Mouse (Mus musculus) heart, embryonic 14.5 days (tissue): ENCODE results near the gene Rhox3h. TPM values are rescaled to one million over a fixed set of nuclear protein-coding genes. Genes with fewer than 3 reads are reported as not detected.
"Not testable (repeated sequence)": the region's sequence is repeated elsewhere in the genome, so short reads cannot be mapped to it uniquely, and the experiment has no call there.

Experiments used
- ATAC-seq: fragments of 200-750 bp; cut with Nextera tagmentation; 2 replicates; pipeline ENCODE4 v1.8.0; 2017; ENCODE audit warnings: low read depth, moderate TSS enrichment; ENCODE audit not compliant: insufficient number of reproducible peaks, insufficient read depth, low FRiP score
- H3K27ac ChIP-seq, 2 experiments: fragments of 200-500 bp in 1 of 2; fragments of 300-500 bp in 1 of 2; sonication (generic) in 1 of 2; replicated peaks in 1 of 2; 2 replicates each; pipeline ENCODE4 v1.5.1; 2012 to 2014; ENCODE audit warnings: low read depth in 2 of 2, low read length in 2 of 2, control low read depth in 1 of 2, mild to moderate bottlenecking in 1 of 2, mixed read lengths in 1 of 2; ENCODE audit not compliant: control insufficient read depth in 1 of 2, insufficient read depth in 1 of 2
- H3K27me3 ChIP-seq: fragments of 300-500 bp; sonication (generic); 2 replicates; pipeline ENCODE4 v1.6.1; 2014; ENCODE audit warnings: mild to moderate bottlenecking, low read length, control low read depth; ENCODE audit not compliant: control insufficient read depth, insufficient read depth
- H3K36me3 ChIP-seq: fragments of 300-500 bp; sonication (generic); 2 replicates; pipeline ENCODE4 v1.6.1; 2014; ENCODE audit warnings: mild to moderate bottlenecking, control low read depth, low read length, mixed read lengths; ENCODE audit not compliant: control insufficient read depth, insufficient read depth
- H3K4me1 ChIP-seq, 2 experiments: fragments of 200-500 bp in 1 of 2; fragments of 300-500 bp in 1 of 2; sonication (generic) in 1 of 2; 2 replicates each; pipeline ENCODE4 v1.6.1; 2012 to 2014; ENCODE audit warnings: low read length in 2 of 2, control low read depth in 1 of 2, mixed read lengths in 1 of 2; ENCODE audit not compliant: control insufficient read depth in 2 of 2, insufficient read depth in 2 of 2
- H3K4me2 ChIP-seq: fragments of 300-500 bp; sonication (generic); 2 replicates; pipeline ENCODE4 v1.6.1; 2014; ENCODE audit warnings: mild to moderate bottlenecking, low read length
- H3K4me3 ChIP-seq, 2 experiments: fragments of 200-500 bp in 1 of 2; fragments of 300-500 bp in 1 of 2; sonication (generic) in 1 of 2; 2 replicates each; pipeline ENCODE4 v1.5.1; 2012 to 2014; ENCODE audit warnings: low read length in 2 of 2, mild to moderate bottlenecking in 2 of 2, control low read depth in 1 of 2, low read depth in 1 of 2, moderate library complexity in 1 of 2; ENCODE audit not compliant: control insufficient read depth in 1 of 2, insufficient read depth in 1 of 2
- H3K9ac ChIP-seq: fragments of 300-500 bp; sonication (generic); 2 replicates; pipeline ENCODE4 v1.6.1; 2014; ENCODE audit warnings: mild to moderate bottlenecking, low read length
- H3K9me3 ChIP-seq: fragments of 300-500 bp; sonication (generic); 2 replicates; pipeline ENCODE4 v1.6.1; 2016; ENCODE audit warnings: low read length, control low read depth; ENCODE audit not compliant: control insufficient read depth
- WGBS: fragments of 180-500 bp; shearing (Covaris S2); extraction: QIAGEN DNeasy Blood & Tissue Kit; methylation state at CpG from one replicate; pipeline ENCODE4 v1.1.7; 2014; 5-methylcytosine and 5-hydroxymethylcytosine counted together
- polyA plus RNA-seq: library from polyadenylated mRNA; unstranded; fragments of >200 nt; fragmentation: Nextera tagmentation; extraction: Ambion mirVana; gene quantifications from 2 replicates; pipeline ENCODE4 v1.2.1, GENCODE M21; 2014

The Rhox3h gene
- polyA plus RNA-seq, 1 experiment from 2014 or later: not detected

- not testable (repeated sequence) for H3K9me3 ChIP-seq, H3K9ac ChIP-seq, ATAC-seq, H3K4me2 ChIP-seq, H3K27me3 ChIP-seq, H3K4me3 ChIP-seq, H3K36me3 ChIP-seq, H3K4me1 ChIP-seq, H3K27ac ChIP-seq
- WGBS: 88% methylated on average over 2 of the region's 2 CpGs
Measured at GRCm38 (mm10) chrX:37628512-37628911, 40.1 kb downstream of the Rhox3h start, which contains the start of gene Rhox3g. Gene Rhox3g, minus strand, starts transcription at chrX:37628612.

Other genes with a start within 250 kb of the Rhox3h start
- not detected in 2 replicates for gene Rhox4b, start 236.3 kb downstream of the Rhox3h start, polyA plus RNA-seq
- gene Rhox2c, start 215.1 kb downstream of the Rhox3h start, polyA plus RNA-seq: not detected in 2 replicates
- gene Rhox3c, start 210.2 kb downstream of the Rhox3h start, polyA plus RNA-seq: not detected in 2 replicates
- gene Rhox4c, start 188.4 kb downstream of the Rhox3h start, polyA plus RNA-seq: not detected in 2 replicates
- gene Rhox2d, start 175.3 kb downstream of the Rhox3h start, polyA plus RNA-seq: not detected in 2 replicates
- not detected in 2 replicates for gene Rhox4d, start 154.4 kb downstream of the Rhox3h start, polyA plus RNA-seq
- gene Rhox2e, start 138.3 kb downstream of the Rhox3h start, polyA plus RNA-seq: not detected in 2 replicates
- gene Rhox3e, start 126.7 kb downstream of the Rhox3h start, polyA plus RNA-seq: not detected in 2 replicates
- not detected in 2 replicates for gene Rhox4e, start 111.4 kb downstream of the Rhox3h start, polyA plus RNA-seq
- not detected in 2 replicates for gene Rhox2f, start 97.4 kb downstream of the Rhox3h start, polyA plus RNA-seq
- not detected in 2 replicates for gene Rhox3f, start 87.8 kb downstream of the Rhox3h start, polyA plus RNA-seq
- gene Rhox4f, start 61.1 kb downstream of the Rhox3h start, polyA plus RNA-seq: not detected in 2 replicates
- not detected in 2 replicates for gene Rhox3g, start 40.2 kb downstream of the Rhox3h start, polyA plus RNA-seq
- not detected in 2 replicates for gene Rhox2g, start 25.3 kb downstream of the Rhox3h start, polyA plus RNA-seq
- gene Rhox4g, start 17.4 kb downstream of the Rhox3h start, polyA plus RNA-seq: not detected in 2 replicates
- not detected in 2 replicates for gene Rhox2h, start 4.5 kb upstream of the Rhox3h start, polyA plus RNA-seq
- 11.8 and 12.1 TPM in 2 replicates for gene Rhox5, start 136.1 kb upstream of the Rhox3h start, polyA plus RNA-seq
- not detected in 2 replicates for gene Rhox6, start 158.1 kb upstream of the Rhox3h start, polyA plus RNA-seq
- gene Rhox7a, start 162.9 kb upstream of the Rhox3h start, polyA plus RNA-seq: not detected in 2 replicates
- not detected in 2 replicates for gene Rhox8, start 210.2 kb upstream of the Rhox3h start, polyA plus RNA-seq
- not detected in 2 replicates for gene Rhox7b, start 228.5 kb upstream of the Rhox3h start, polyA plus RNA-seq
- gene Rhox9, start 233.0 kb upstream of the Rhox3h start, polyA plus RNA-seq: not detected in 2 replicates